Mouse (Mus musculus): ENCODE data around the gene Tada2b. TPM values are rescaled to one million over a fixed set of nuclear protein-coding genes. Genes with fewer than 3 reads are reported as not detected.

Tada2b gene
- total and polyA plus RNA-seq, 3 experiments = 8.5 to 16.9 (median 13.5) TPM

DNA sequence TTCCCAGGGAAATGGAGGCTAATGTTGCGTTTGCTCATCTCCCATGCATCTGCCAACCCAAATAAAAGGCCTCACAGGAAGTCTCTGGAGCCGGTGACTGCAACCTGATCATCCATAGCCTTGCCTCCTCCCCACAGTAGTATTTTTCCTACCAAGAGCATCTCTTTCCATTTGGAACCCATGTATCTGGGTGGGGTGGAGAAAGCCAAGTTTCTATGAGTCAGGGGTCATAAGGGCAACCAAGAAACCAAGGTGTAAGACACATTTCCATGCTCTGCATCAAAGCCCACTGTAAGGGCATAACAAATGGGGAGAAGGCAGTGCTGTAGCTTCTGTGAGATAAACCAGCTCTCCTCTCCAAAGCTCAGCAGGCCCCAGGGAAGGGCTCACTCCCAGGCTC lies 22.9 kb downstream of the Tada2b start:
- no peaks in the 10 kb centered on the region for H3K36me3 ChIP-seq (ENCODE audit: control insufficient read depth, insufficient read depth, low read length)
- peaks cover 2% of the 10 kb centered on the region for H3K79me2 ChIP-seq (replicated peaks; ENCODE audit: control insufficient read depth, insufficient read depth, low read length)
- H3K9ac ChIP-seq (ENCODE audit: low read depth, low read length) = no peak overlapping the region
- DNase-seq = no peak
- peaks cover 3% of the 10 kb centered on the region for H3K4me1 ChIP-seq (ENCODE audit: control insufficient read depth, insufficient read depth, low read length)
- H3K27me3 ChIP-seq (ENCODE audit: control insufficient read depth, insufficient read depth, low read length) = no peaks in the 10 kb centered on the region
- intact Hi-C loops (cut with DNase I) = loop anchor here (5.0 kb wide), 2 partner anchors 76 to 121 kb away; no protein-coding TSS in a partner anchor
- TF ChIP-seq CTCF (IDR thresholded peaks at IDR 0.05) (no peak), EP300 (IDR thresholded peaks at IDR 0.05; ENCODE audit: insufficient read depth, low read depth, low read length) (no peak), POLR2A (IDR thresholded peaks at IDR 0.05; ENCODE audit: insufficient read depth, low read depth, low read length) (no peak)
- H3K27ac ChIP-seq = no peak overlapping the region
- WGBS = 43% methylated on average over 2 of the region's 2 CpGs
- H3K4me3 ChIP-seq = no peak overlapping the region

DNA sequence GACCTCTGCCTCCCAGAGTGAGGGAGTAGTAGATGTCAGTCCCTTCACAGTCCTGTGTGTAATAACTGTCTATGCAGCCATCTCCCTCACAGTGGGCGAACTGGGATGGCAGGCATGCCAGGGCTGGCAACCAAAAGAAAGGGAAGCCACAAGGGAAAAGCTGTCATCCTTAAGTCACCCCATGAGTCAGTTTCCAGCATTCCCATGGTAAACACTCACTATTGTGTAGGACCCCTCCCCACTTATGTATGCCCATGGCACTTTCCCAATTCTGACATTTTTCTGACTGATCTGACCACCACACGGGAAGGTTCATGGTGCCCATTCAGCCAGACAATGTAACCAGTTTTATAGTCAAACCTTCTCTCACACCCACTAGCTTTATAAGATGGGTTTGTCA lies 23.4 kb downstream of the Tada2b start:
- TF ChIP-seq CTCF (IDR thresholded peaks at IDR 0.05) (no peak), POLR2A (IDR thresholded peaks at IDR 0.05; ENCODE audit: insufficient read depth, low read depth, low read length) (no peak), EP300 (IDR thresholded peaks at IDR 0.05; ENCODE audit: insufficient read depth, low read depth, low read length) (no peak)
- Histone ChIP-seq H3K79me2 (replicated peaks; ENCODE audit: control insufficient read depth, insufficient read depth, low read length) (peaks cover 2% of the 10 kb centered on the region), H3K9ac (ENCODE audit: low read depth, low read length) (no peak overlapping the region), H3K4me3 (no peak overlapping the region), H3K4me1 (ENCODE audit: control insufficient read depth, insufficient read depth, low read length) (peaks cover 3% of the 10 kb centered on the region), H3K36me3 (ENCODE audit: control insufficient read depth, insufficient read depth, low read length) (no peaks in the 10 kb centered on the region), H3K27me3 (ENCODE audit: control insufficient read depth, insufficient read depth, low read length) (no peaks in the 10 kb centered on the region), H3K27ac (no peak overlapping the region)
- DNase-seq = no peak
- intact Hi-C loops (cut with DNase I) = loop anchor here (5.0 kb wide), 2 partner anchors 77 to 122 kb away; no protein-coding TSS in a partner anchor
- WGBS = 82% methylated on average over 2 of the region's 2 CpGs

DNA sequence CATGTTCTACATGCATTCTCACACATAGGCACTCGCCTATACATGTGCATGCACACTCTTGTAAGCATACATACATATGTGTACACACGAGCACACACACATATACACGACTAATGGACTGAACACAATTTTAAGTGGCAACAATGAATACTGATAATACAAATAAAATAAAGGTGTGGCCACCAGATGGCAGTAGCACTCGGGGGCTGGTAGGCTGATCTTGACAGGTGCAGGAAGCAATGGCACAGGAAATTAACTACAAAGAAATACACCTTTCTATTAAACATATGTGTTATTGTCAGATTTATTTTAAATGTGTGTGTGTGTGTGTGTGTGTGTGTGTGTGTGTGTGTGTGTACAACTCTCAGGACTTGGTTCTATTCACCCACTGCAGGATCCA lies 25.2 kb downstream of the Tada2b start:
- 7% methylated on average over 4 of the region's 4 CpGs for WGBS
- no peak for DNase-seq
- no peaks in the 10 kb centered on the region for H3K4me1 ChIP-seq (ENCODE audit: control insufficient read depth, insufficient read depth, low read length)
- TF ChIP-seq EP300 (IDR thresholded peaks at IDR 0.05; ENCODE audit: insufficient read depth, low read depth, low read length) = no peak
- TF ChIP-seq CTCF (IDR thresholded peaks at IDR 0.05) = peak; percentile 76
- no peak overlapping the region for H3K9ac ChIP-seq (ENCODE audit: low read depth, low read length)
- no peaks in the 10 kb centered on the region for H3K36me3 ChIP-seq (ENCODE audit: control insufficient read depth, insufficient read depth, low read length)
- no peak overlapping the region for H3K4me3 ChIP-seq
- intact Hi-C loops (cut with DNase I) = no loop called here
- H3K27me3 ChIP-seq (ENCODE audit: control insufficient read depth, insufficient read depth, low read length) = no peaks in the 10 kb centered on the region
- no peaks in the 10 kb centered on the region for H3K79me2 ChIP-seq (replicated peaks; ENCODE audit: control insufficient read depth, insufficient read depth, low read length)
- no peak overlapping the region for H3K27ac ChIP-seq

DNA sequence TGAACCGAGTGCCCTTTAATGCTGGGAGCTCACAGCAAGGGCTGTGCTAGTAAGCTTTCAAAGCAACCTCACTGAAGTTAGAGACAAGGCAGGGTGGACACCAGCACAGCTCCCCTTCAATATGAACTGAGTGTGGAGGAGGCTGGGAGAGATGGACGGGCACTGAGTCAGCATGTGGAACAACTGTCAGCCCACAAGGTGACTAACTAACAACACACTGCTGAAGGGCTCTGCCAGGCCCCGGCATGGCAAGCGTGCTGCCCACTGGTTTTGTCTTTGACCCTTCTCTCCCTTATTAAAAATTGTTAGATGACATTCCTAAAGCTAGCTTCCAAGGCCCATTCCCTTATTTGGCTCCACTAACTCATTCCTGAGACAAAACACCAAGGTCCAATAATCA lies 26.4 kb downstream of the Tada2b start:
- Histone ChIP-seq H3K79me2 (replicated peaks; ENCODE audit: control insufficient read depth, insufficient read depth, low read length) (no peaks in the 10 kb centered on the region), H3K4me1 (ENCODE audit: control insufficient read depth, insufficient read depth, low read length) (no peaks in the 10 kb centered on the region), H3K27ac (no peak overlapping the region), H3K27me3 (ENCODE audit: control insufficient read depth, insufficient read depth, low read length) (no peaks in the 10 kb centered on the region), H3K4me3 (no peak overlapping the region), H3K36me3 (ENCODE audit: control insufficient read depth, insufficient read depth, low read length) (no peaks in the 10 kb centered on the region), H3K9ac (ENCODE audit: low read depth, low read length) (no peak overlapping the region)
- WGBS = 86% methylated on average over 4 of the region's 4 CpGs
- no peak for DNase-seq
- TF ChIP-seq POLR2A (IDR thresholded peaks at IDR 0.05; ENCODE audit: insufficient read depth, low read depth, low read length) (no peak), EP300 (IDR thresholded peaks at IDR 0.05; ENCODE audit: insufficient read depth, low read depth, low read length) (no peak), CTCF (IDR thresholded peaks at IDR 0.05) (no peak)
- intact Hi-C loops (cut with DNase I) = no loop called here

DNA sequence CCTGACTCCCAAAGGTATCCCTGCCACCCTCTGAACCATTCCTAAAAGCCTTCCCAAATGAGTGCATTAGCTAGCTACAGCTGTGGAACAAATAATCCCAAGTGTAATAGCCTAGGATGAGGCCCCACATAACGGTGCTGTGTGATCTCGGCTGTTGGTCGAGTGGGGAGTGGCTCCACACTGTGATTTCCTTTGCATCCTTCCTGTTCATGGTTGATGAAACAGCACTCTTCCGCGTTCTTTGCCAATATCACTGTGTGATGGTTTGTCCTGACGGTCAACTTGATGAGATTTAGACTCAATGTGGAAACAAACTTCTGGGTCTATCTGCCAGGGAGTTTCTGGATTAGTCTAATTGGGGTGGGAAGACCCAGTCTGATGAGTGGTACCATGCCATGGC lies 31.3 kb downstream of the Tada2b start:
- no peak for TF ChIP-seq POLR2A (IDR thresholded peaks at IDR 0.05; ENCODE audit: insufficient read depth, low read depth, low read length)
- TF ChIP-seq EP300 (IDR thresholded peaks at IDR 0.05; ENCODE audit: insufficient read depth, low read depth, low read length) = no peak
- no peak for TF ChIP-seq CTCF (IDR thresholded peaks at IDR 0.05)
- Histone ChIP-seq H3K4me3 (no peak overlapping the region), H3K36me3 (ENCODE audit: control insufficient read depth, insufficient read depth, low read length) (no peaks in the 10 kb centered on the region), H3K79me2 (replicated peaks; ENCODE audit: control insufficient read depth, insufficient read depth, low read length) (no peaks in the 10 kb centered on the region), H3K9ac (ENCODE audit: low read depth, low read length) (no peak overlapping the region), H3K27ac (no peak overlapping the region), H3K4me1 (ENCODE audit: control insufficient read depth, insufficient read depth, low read length) (peaks cover 6% of the 10 kb centered on the region; the same call in 1 of the 2 replicates), H3K27me3 (ENCODE audit: control insufficient read depth, insufficient read depth, low read length) (no peaks in the 10 kb centered on the region)
- DNase-seq = no peak
- intact Hi-C loops (cut with DNase I) = no loop called here
- WGBS = 49% methylated on average over 6 of the region's 6 CpGs

DNA sequence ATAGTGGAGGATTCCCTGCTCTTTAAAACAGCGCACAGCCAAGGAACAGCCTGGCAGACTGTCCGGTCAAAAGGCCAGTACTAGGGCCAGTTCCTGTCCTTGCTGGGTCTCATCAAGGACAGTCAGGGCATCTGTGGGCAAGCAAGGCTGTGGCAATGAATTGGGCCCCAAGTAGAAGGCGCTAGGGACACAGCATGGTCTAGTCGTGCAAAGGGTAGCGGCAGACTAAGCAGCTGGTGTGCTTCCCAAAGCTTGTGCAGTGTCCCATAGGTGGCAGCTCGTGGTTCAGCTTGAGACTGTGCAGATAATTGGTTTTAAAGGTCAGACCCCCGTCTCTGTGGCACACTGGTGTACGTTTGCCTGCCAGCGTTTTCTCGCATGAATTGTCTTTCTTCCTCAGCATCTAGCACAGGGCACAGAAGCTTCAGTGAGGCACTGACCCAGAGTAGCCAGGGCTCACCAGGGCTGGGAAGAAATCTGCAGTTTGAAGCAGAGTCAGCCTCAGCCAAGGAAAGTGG lies 32.2 kb downstream of the Tada2b start:
- no peak for TF ChIP-seq EP300 (IDR thresholded peaks at IDR 0.05; ENCODE audit: insufficient read depth, low read depth, low read length)
- H3K4me3 ChIP-seq = no peak overlapping the region
- H3K4me1 ChIP-seq (ENCODE audit: control insufficient read depth, insufficient read depth, low read length) = peaks cover 6% of the 10 kb centered on the region; the same call in 1 of the 2 replicates
- no peaks in the 10 kb centered on the region for H3K36me3 ChIP-seq (ENCODE audit: control insufficient read depth, insufficient read depth, low read length)
- WGBS = 86% methylated on average over 10 of the region's 10 CpGs
- DNase-seq = no peak
- no peak overlapping the region for H3K27ac ChIP-seq
- no peaks in the 10 kb centered on the region for H3K79me2 ChIP-seq (replicated peaks; ENCODE audit: control insufficient read depth, insufficient read depth, low read length)
- no peaks in the 10 kb centered on the region for H3K27me3 ChIP-seq (ENCODE audit: control insufficient read depth, insufficient read depth, low read length)
- H3K9ac ChIP-seq (ENCODE audit: low read depth, low read length) = no peak overlapping the region
- intact Hi-C loops (cut with DNase I) = no loop called here
